Mouse (Mus musculus) megakaryocyte, embryonic 14.5 days (primary cell): Measurements from ENCODE around the gene Dusp22.

Experiments
- FLI1 ChIP-seq: IDR thresholded peaks from 2 replicates; pipeline ENCODE4 v1.6.1; 2012; ENCODE audit warnings: low read length, inconsistent platforms, mixed read lengths
- GATA1 ChIP-seq: IDR thresholded peaks from 3 replicates; pipeline ENCODE4 v1.6.1; 2012; ENCODE audit warnings: mixed read lengths, low read length, inconsistent platforms, borderline replicate concordance

DNA sequence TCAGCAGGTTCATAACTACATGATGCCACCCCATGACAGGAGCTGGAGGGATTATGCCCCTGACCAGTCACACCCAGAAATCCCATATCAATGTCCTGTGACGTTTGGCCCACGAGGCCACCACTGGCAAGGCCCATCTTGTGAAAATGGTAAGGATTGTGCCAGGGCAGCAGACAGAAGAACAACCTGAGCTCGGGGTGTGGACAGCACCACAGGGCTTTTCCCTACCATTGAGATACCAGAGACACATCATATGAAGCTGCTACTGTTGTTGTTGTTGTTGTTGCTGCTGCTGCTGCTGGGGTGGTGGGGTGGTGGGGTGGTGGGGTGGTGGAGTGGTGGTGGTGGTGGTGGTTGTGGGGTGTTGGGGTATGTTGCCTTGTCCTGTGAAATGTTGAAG lies 93.6 kb downstream of the Dusp22 start:
- no peak for TF ChIP-seq GATA1
- TF ChIP-seq FLI1 = no peak
